In genomic region chr9:45415912-45416311, GRCm38 (mm10) we compare ENCODE assay signal across 9 mouse cellular contexts. TPM values are rescaled to one million over a fixed set of nuclear protein-coding genes. Genes with fewer than 3 reads are reported as not detected.
A peak's percentile ranks its signal among the peaks of the same experiment; 100 is the strongest.
DNase-seq lines count a peak whose midpoint lies in the region; ATAC-seq and TF ChIP-seq lines count a peak whose summit lies in the region.
"Had no signal": no experiment of that assay in that cellular context is flagged by ENCODE, and none has a peak within 500 bp of the region (broad histone marks: within the 10 kb centered on the region; RNA-seq: fewer than 3 reads in every experiment).

No protein-coding gene starts in this region.

- TF ChIP-seq POLR2A in testis, adult 2 months (IDR thresholded peaks at IDR 0.05; ENCODE audit: control insufficient read depth, low read depth, low read length), result no peak

- H3K9me3 ChIP-seq in forebrain, postnatal 0 days (ENCODE audit: low read length), result no peaks in the 10 kb centered on the region
- H3K9me3 ChIP-seq in forebrain, embryonic 15.5 days, result no peaks in the 10 kb centered on the region
- H3K9me3 ChIP-seq in kidney, postnatal 0 days (replicated peaks; ENCODE audit: low read length), result no peaks in the 10 kb centered on the region

- DNase-seq in forebrain, postnatal 0 days, result peak; percentile 90
- DNase-seq in testis, postnatal 14 days (ENCODE audit: low spot score), result no peak
- peak; percentile 87 to 88 for DNase-seq in cerebellum, postnatal 25 days
- DNase-seq in kidney, postnatal 0 days (ENCODE audit: low spot score), result peak; percentile 50
- peak; percentile 62 for DNase-seq in lung, postnatal 14 days
- DNase-seq in thymus, postnatal 0 days (ENCODE audit: low spot score), result peak; percentile 10

- peak; percentile 99 for TF ChIP-seq CTCF in forebrain, postnatal 0 days (IDR thresholded peaks at IDR 0.05; ENCODE audit: low read depth)
- TF ChIP-seq CTCF in testis, adult 2 months (IDR thresholded peaks at IDR 0.05; ENCODE audit: control insufficient read depth, insufficient read depth, insufficient replicate concordance, low read depth, low read length), result peak; percentile 53; the same call in 1 of the 2 replicates
- TF ChIP-seq CTCF in kidney, postnatal 0 days (IDR thresholded peaks at IDR 0.05; ENCODE audit: low read depth), result peak; percentile 84

- 0 out of 2 replicates have a peak, but pooled peaks cover 4% of the 10 kb centered on the region for H3K4me1 ChIP-seq in forebrain, postnatal 0 days (ENCODE audit: insufficient read depth)
- H3K4me1 ChIP-seq in forebrain, embryonic 15.5 days, result peaks cover 5% of the 10 kb centered on the region
- peaks cover 11% of the 10 kb centered on the region for H3K4me1 ChIP-seq in testis, adult 2 months (ENCODE audit: control insufficient read depth, insufficient read depth, low read length)
- no peaks in the 10 kb centered on the region for H3K4me1 ChIP-seq in kidney, postnatal 0 days (replicated peaks; ENCODE audit: insufficient read depth, low read length)

- H3K4me2 ChIP-seq in forebrain, postnatal 0 days (ENCODE audit: low read depth), result no peak overlapping the region
- H3K4me2 ChIP-seq in forebrain, embryonic 15.5 days (replicated peaks), result no peak overlapping the region
- H3K4me2 ChIP-seq in kidney, postnatal 0 days (ENCODE audit: low read length), result no peak overlapping the region

- ATAC-seq in forebrain, postnatal 0 days, result peak; percentile 59
- ATAC-seq in forebrain, embryonic 15.5 days (replicated peaks), result no peak
- no peak for ATAC-seq in kidney, postnatal 0 days (replicated peaks; ENCODE audit: low FRiP score, low read depth)

- no peak overlapping the region for H3K9ac ChIP-seq in forebrain, postnatal 0 days
- no peak overlapping the region for H3K9ac ChIP-seq in forebrain, embryonic 15.5 days (replicated peaks)
- no peak overlapping the region for H3K9ac ChIP-seq in kidney, postnatal 0 days (ENCODE audit: low read depth, low read length)

- H3K27ac ChIP-seq in forebrain, postnatal 0 days (ENCODE audit: low read depth, low read length), result no peak overlapping the region
- no peak overlapping the region for H3K27ac ChIP-seq in forebrain, embryonic 15.5 days (replicated peaks)
- H3K27ac ChIP-seq in testis, adult 2 months (ENCODE audit: control insufficient read depth, insufficient read depth, low read depth, low read length), result no peak overlapping the region
- H3K27ac ChIP-seq in kidney, postnatal 0 days, result no peak overlapping the region

- 46% methylated on average over 4 of the region's 4 CpGs for WGBS in forebrain, postnatal 0 days
- 34% methylated on average over 4 of the region's 4 CpGs for WGBS in forebrain, embryonic 15.5 days
- 36% methylated on average over 4 of the region's 4 CpGs for WGBS in kidney, postnatal 0 days

- H3K36me3 ChIP-seq in forebrain, postnatal 0 days (ENCODE audit: insufficient read depth), result no peaks in the 10 kb centered on the region
- no peaks in the 10 kb centered on the region for H3K36me3 ChIP-seq in forebrain, embryonic 15.5 days
- H3K36me3 ChIP-seq in testis, adult 2 months (ENCODE audit: control insufficient read depth, insufficient read depth, low read length), result no peaks in the 10 kb centered on the region
- no peaks in the 10 kb centered on the region for H3K36me3 ChIP-seq in kidney, postnatal 0 days (ENCODE audit: insufficient read depth, low read length)

- H3K4me3 ChIP-seq in forebrain, postnatal 0 days (ENCODE audit: low read depth, low read length), result no peak overlapping the region
- no peak overlapping the region for H3K4me3 ChIP-seq in forebrain, embryonic 15.5 days
- no peak overlapping the region for H3K4me3 ChIP-seq in testis, adult 2 months (ENCODE audit: control insufficient read depth, low read depth, low read length)
- H3K4me3 ChIP-seq in kidney, postnatal 0 days (replicated peaks; ENCODE audit: low read depth, low read length), result no peak overlapping the region
- H3K4me3 ChIP-seq: myocyte had no signal

- no peaks in the 10 kb centered on the region for H3K27me3 ChIP-seq in forebrain, postnatal 0 days (ENCODE audit: insufficient read depth, low read length)
- H3K27me3 ChIP-seq in forebrain, embryonic 15.5 days, result no peaks in the 10 kb centered on the region
- H3K27me3 ChIP-seq in testis, adult 2 months (ENCODE audit: control insufficient read depth, insufficient read depth, low read length), result no peaks in the 10 kb centered on the region
- no peaks in the 10 kb centered on the region for H3K27me3 ChIP-seq in kidney, postnatal 0 days (ENCODE audit: insufficient read depth, low read length)

RNA-seq across cellular contexts. Expression of gene Dscaml1, which starts 10.5 kb away (rescaled TPM):
- 28.9 and 42.6 TPM in 2 replicates for total RNA-seq in forebrain, postnatal 0 days (2014; rRNA removed)
- polyA plus RNA-seq in forebrain, postnatal 0 days (2015; fragmentation: Nextera tagmentation; extraction: Ambion mirVana), result 13.4 and 19.6 TPM in 2 replicates
- 22.3 and 23.5 TPM in 2 replicates for polyA plus RNA-seq in forebrain, embryonic 15.5 days (2015; fragmentation: Nextera tagmentation; extraction: Ambion mirVana)
- polyA plus RNA-seq in testis, adult 2 months (2012; rRNA removed), result 25.8 and 32.4 TPM in 2 replicates
- polyA plus RNA-seq in kidney, postnatal 0 days (2015; fragmentation: Nextera tagmentation; extraction: Ambion mirVana), result 0.09 and 0.24 TPM in 2 replicates
- 1.8 and 2.1 TPM in 2 replicates for polyA plus RNA-seq in thymus, postnatal 0 days (2015; fragmentation: Nextera tagmentation; extraction: Ambion mirVana)
- polyA plus RNA-seq: myocyte had no signal

RNA-seq across cellular contexts. Expression of gene Fxyd2, which starts 16.4 kb away (rescaled TPM):
- 22.6 and 22.7 TPM in 2 replicates for total RNA-seq in forebrain, postnatal 0 days (2014; rRNA removed)
- polyA plus RNA-seq in forebrain, postnatal 0 days (2015; fragmentation: Nextera tagmentation; extraction: Ambion mirVana), result 15.9 and 16.6 TPM in 2 replicates
- polyA plus RNA-seq in forebrain, embryonic 15.5 days (2015; fragmentation: Nextera tagmentation; extraction: Ambion mirVana), result 5.8 and 6.3 TPM in 2 replicates
- 45.8 and 54.6 TPM in 2 replicates for polyA plus RNA-seq in testis, adult 2 months (2012; rRNA removed)
- polyA plus RNA-seq in kidney, postnatal 0 days (2015; fragmentation: Nextera tagmentation; extraction: Ambion mirVana), result 2,817 and 2,959 TPM in 2 replicates
- polyA plus RNA-seq in thymus, postnatal 0 days (2015; fragmentation: Nextera tagmentation; extraction: Ambion mirVana), result 103 and 108 TPM in 2 replicates

RNA-seq across cellular contexts. Expression of gene Fxyd6, which starts 45.9 kb away (rescaled TPM):
- total RNA-seq in forebrain, postnatal 0 days (2014; rRNA removed), result 412 and 499 TPM in 2 replicates
- polyA plus RNA-seq in forebrain, postnatal 0 days (2015; fragmentation: Nextera tagmentation; extraction: Ambion mirVana), result 739 and 836 TPM in 2 replicates
- polyA plus RNA-seq in forebrain, embryonic 15.5 days (2015; fragmentation: Nextera tagmentation; extraction: Ambion mirVana), result 447 and 481 TPM in 2 replicates
- 35.9 and 50.1 TPM in 2 replicates for polyA plus RNA-seq in testis, adult 2 months (2012; rRNA removed)
- 141 and 147 TPM in 2 replicates for polyA plus RNA-seq in kidney, postnatal 0 days (2015; fragmentation: Nextera tagmentation; extraction: Ambion mirVana)
- 3.6 and 4.3 TPM in 2 replicates for polyA plus RNA-seq in thymus, postnatal 0 days (2015; fragmentation: Nextera tagmentation; extraction: Ambion mirVana)

Comparison
In these comparisons a context has a peak if more than half of its experiments do, and no peak if none do; other contexts are left out.
1. RNA of gene Fxyd2, which starts 16.4 kb away (polyA plus RNA-seq): 2,817 to 2,959 TPM in kidney, postnatal 0 days; 103 to 108 TPM in thymus, postnatal 0 days, 45.8 to 54.6 TPM in testis, adult 2 months, 15.9 to 16.6 TPM in forebrain, postnatal 0 days and 5.8 to 6.3 TPM in forebrain, embryonic 15.5 days; every median in the first group is over 10 times any median in the second.
2. Peak in every context shown above with its lines, with median percentiles within 50 percentile points of each other: CTCF ChIP-seq.